Comparison of ENCODE assay signal across 13 mouse cellular contexts in genomic region chr2:181102161-181102560, GRCm38 (mm10). TPM values are rescaled to one million over a fixed set of nuclear protein-coding genes. Genes with fewer than 3 reads are reported as not detected.
A peak's percentile ranks its signal among the peaks of the same experiment; 100 is the strongest.
DNase-seq lines count a peak whose midpoint lies in the region; ATAC-seq lines count a peak whose summit lies in the region.
"Had no signal": no experiment of that assay in that cellular context is flagged by ENCODE, and none has a peak within 500 bp of the region (broad histone marks: within the 10 kb centered on the region; RNA-seq: fewer than 3 reads in every experiment).

No protein-coding gene starts in this region.

- H3K4me3 ChIP-seq in forebrain, embryonic 11.5 days (ENCODE audit: low read depth, low read length) = no peak overlapping the region
- H3K4me3 ChIP-seq in hindbrain, embryonic 16.5 days (ENCODE audit: low read length) = no peak overlapping the region
- H3K4me3 ChIP-seq: heart, embryonic 12.5 days; limb, embryonic 12.5 days; myocyte had no signal

- no peak overlapping the region for H3K27ac ChIP-seq in forebrain, embryonic 11.5 days (ENCODE audit: low read depth, low read length)
- H3K27ac ChIP-seq in hindbrain, embryonic 16.5 days (ENCODE audit: low read depth, low read length) = no peak overlapping the region
- H3K27ac ChIP-seq: limb, embryonic 12.5 days had no signal

- peaks cover 5% of the 10 kb centered on the region; the same call in 1 of the 2 replicates for H3K4me1 ChIP-seq in forebrain, embryonic 11.5 days (replicated peaks; ENCODE audit: control insufficient read depth, insufficient read depth, low read length)
- H3K4me1 ChIP-seq in hindbrain, embryonic 16.5 days (ENCODE audit: control insufficient read depth, insufficient read depth, low read depth, low read length) = no peaks in the 10 kb centered on the region
- H3K4me1 ChIP-seq: heart, embryonic 12.5 days; limb, embryonic 12.5 days had no signal

- WGBS in forebrain, embryonic 11.5 days = 18% methylated on average over 2 of the region's 2 CpGs
- 8% methylated on average over 2 of the region's 2 CpGs for WGBS in hindbrain, embryonic 16.5 days

- intact Hi-C loops in left cerebral cortex, postnatal 14 days (cut with DNase I) = no loop called here

- no peak overlapping the region for H3K4me2 ChIP-seq in forebrain, embryonic 11.5 days (ENCODE audit: low read depth, low read length, severe bottlenecking)
- no peak overlapping the region for H3K4me2 ChIP-seq in hindbrain, embryonic 16.5 days (ENCODE audit: low read length)
- H3K4me2 ChIP-seq: heart, embryonic 12.5 days; limb, embryonic 12.5 days; lung, embryonic 14.5 days had no signal

- H3K36me3 ChIP-seq in forebrain, embryonic 11.5 days (ENCODE audit: control insufficient read depth, insufficient read depth, low read length) = no peaks in the 10 kb centered on the region
- 0 out of 2 replicates have a peak, but pooled peaks cover 4% of the 10 kb centered on the region for H3K36me3 ChIP-seq in hindbrain, embryonic 16.5 days (ENCODE audit: control insufficient read depth, insufficient read depth, low read length)
- H3K36me3 ChIP-seq: heart, embryonic 12.5 days; limb, embryonic 12.5 days had no signal

- DNase-seq in ZHBTc4 (ENCODE audit: low read depth, low spot score) = peak; percentile 29
- DNase-seq in adrenal gland, adult 8-10 months = peak; percentile 9
- no peak for DNase-seq in forebrain, embryonic 11.5 days (ENCODE audit: low spot score)
- no peak for DNase-seq in left cerebral cortex, postnatal 14 days (ENCODE audit: low spot score in 2 of 2)
- DNase-seq in urinary bladder, postnatal 4 days (ENCODE audit: low spot score in 2 of 2) = no peak
- DNase-seq in right cerebral cortex, postnatal 36 days (ENCODE audit: low spot score in 2 of 2) = no peak
- DNase-seq: lung, embryonic 14.5 days had no signal

- peak overlapping the region; percentile 0; the same call in 1 of the 2 replicates for H3K9ac ChIP-seq in forebrain, embryonic 11.5 days (ENCODE audit: low read length)
- no peak overlapping the region for H3K9ac ChIP-seq in hindbrain, embryonic 16.5 days (ENCODE audit: low read depth, low read length)
- H3K9ac ChIP-seq: heart, embryonic 12.5 days; limb, embryonic 12.5 days; lung, embryonic 14.5 days had no signal

- H3K27me3 ChIP-seq in forebrain, embryonic 11.5 days (ENCODE audit: control insufficient read depth, insufficient read depth, low read length) = no peaks in the 10 kb centered on the region
- no peaks in the 10 kb centered on the region for H3K27me3 ChIP-seq in hindbrain, embryonic 16.5 days (replicated peaks; ENCODE audit: control insufficient read depth, insufficient read depth, low read length)
- H3K27me3 ChIP-seq: limb, embryonic 12.5 days had no signal

- no peaks in the 10 kb centered on the region for H3K9me3 ChIP-seq in forebrain, embryonic 11.5 days (ENCODE audit: control insufficient read depth, low read length)
- H3K9me3 ChIP-seq in hindbrain, embryonic 16.5 days (ENCODE audit: control insufficient read depth, low read length) = no peaks in the 10 kb centered on the region
- H3K9me3 ChIP-seq: heart, embryonic 12.5 days; limb, embryonic 12.5 days had no signal

- 0 out of 2 replicates have a peak, but pooled peaks have one; percentile 49 for ATAC-seq in forebrain, embryonic 11.5 days (replicated peaks; ENCODE audit: low FRiP score)
- peak; percentile 62 for ATAC-seq in hindbrain, embryonic 16.5 days
- no peak for ATAC-seq in CD4-positive, CD25-positive, alpha-beta regulatory T cell, adult 4 months

RNA-seq across cellular contexts. Expression of gene Kcnq2, which starts 32.9 kb away (rescaled TPM):
- total RNA-seq in adrenal gland, adult 8-10 months (2022) = 10 to 100 TPM in 2 of 4 experiments, 1 to 10 TPM in 2; 5.8 to 14.8 (median 10.0) TPM
- 13.6 and 13.9 TPM in 2 replicates for polyA plus RNA-seq in forebrain, embryonic 11.5 days (2014; fragmentation: Nextera tagmentation; extraction: Ambion mirVana)
- polyA plus RNA-seq in hindbrain, embryonic 16.5 days (2015; fragmentation: Nextera tagmentation; extraction: Ambion mirVana) = 41.4 and 47.3 TPM in 2 replicates
- total RNA-seq in left cerebral cortex, postnatal 14 days (2021) = 100 to 1,000 TPM; 179 to 188 TPM
- not detected for polyA plus RNA-seq in CD4-positive, CD25-positive, alpha-beta regulatory T cell, adult 4 months (2017; shearing (Covaris generic))
- polyA plus RNA-seq: myocyte had no signal

RNA-seq across cellular contexts. Expression of gene Eef1a2, which starts 54.7 kb away (rescaled TPM):
- 10 to 100 TPM; 65.8 to 85.9 (median 68.2) TPM for total RNA-seq in adrenal gland, adult 8-10 months (2022)
- polyA plus RNA-seq in forebrain, embryonic 11.5 days (2014; fragmentation: Nextera tagmentation; extraction: Ambion mirVana) = 0.47 and 0.55 TPM in 2 replicates
- polyA plus RNA-seq in hindbrain, embryonic 16.5 days (2015; fragmentation: Nextera tagmentation; extraction: Ambion mirVana) = 5.4 and 9.7 TPM in 2 replicates
- total RNA-seq in left cerebral cortex, postnatal 14 days (2021) = 1,000 to 10,000 TPM; 1,193 to 1,221 TPM
- polyA plus RNA-seq in CD4-positive, CD25-positive, alpha-beta regulatory T cell, adult 4 months (2017; shearing (Covaris generic)) = not detected
- total RNA-seq: CH12.LX had no signal
- polyA plus RNA-seq: lung, embryonic 14.5 days had no signal

RNA-seq across cellular contexts. Expression of gene Chrna4, which starts 58.8 kb away (rescaled TPM):
- total RNA-seq in adrenal gland, adult 8-10 months (2022) = 10 to 100 TPM; 12.0 to 27.7 (median 20.5) TPM
- polyA plus RNA-seq in forebrain, embryonic 11.5 days (2014; fragmentation: Nextera tagmentation; extraction: Ambion mirVana) = 18.7 and 19.3 TPM in 2 replicates
- polyA plus RNA-seq in hindbrain, embryonic 16.5 days (2015; fragmentation: Nextera tagmentation; extraction: Ambion mirVana) = 40.4 and 43.8 TPM in 2 replicates
- total RNA-seq in left cerebral cortex, postnatal 14 days (2021) = 10 to 100 TPM; 34.3 to 41.3 TPM
- not detected for polyA plus RNA-seq in CD4-positive, CD25-positive, alpha-beta regulatory T cell, adult 4 months (2017; shearing (Covaris generic))
- total RNA-seq: CH12.LX had no signal
- polyA plus RNA-seq: myocyte had no signal

Comparison
In these comparisons a context has a peak if more than half of its experiments do, and no peak if none do; other contexts are left out.
1. DNase-seq: peak in ZHBTc4 (single experiment) and adrenal gland, adult 8-10 months (single experiment); none in forebrain, embryonic 11.5 days (single experiment), left cerebral cortex, postnatal 14 days (0 of 2), urinary bladder, postnatal 4 days (0 of 2) and right cerebral cortex, postnatal 36 days (0 of 2).
2. RNA of gene Kcnq2, which starts 32.9 kb away (polyA plus RNA-seq): 41.4 to 47.3 TPM in hindbrain, embryonic 16.5 days and 13.6 to 13.9 TPM in forebrain, embryonic 11.5 days; not detected in CD4-positive, CD25-positive, alpha-beta regulatory T cell, adult 4 months; every median in the first group is over 10 times any median in the second.
3. RNA of gene Chrna4, which starts 58.8 kb away (polyA plus RNA-seq): 40.4 to 43.8 TPM in hindbrain, embryonic 16.5 days and 18.7 to 19.3 TPM in forebrain, embryonic 11.5 days; not detected in CD4-positive, CD25-positive, alpha-beta regulatory T cell, adult 4 months; every median in the first group is over 10 times any median in the second.